Mouse (Mus musculus): Measurements from ENCODE around the gene Bdh1. TPM values are rescaled to one million over a fixed set of nuclear protein-coding genes. Genes with fewer than 3 reads are reported as not detected.
"Not testable (repeated sequence)": the region's sequence is repeated elsewhere in the genome, so short reads cannot be mapped to it uniquely, and the experiment has no call there.

Gene Bdh1
- 197 and 276 TPM in 2 replicates for polyA plus RNA-seq (2012; rRNA removed)

- peak; percentile 72 for DNase-seq
- TF ChIP-seq POLR2A (IDR thresholded peaks at IDR 0.05; ENCODE audit: low read depth, low read length), result no peak
- no peak for TF ChIP-seq CTCF (conservative IDR thresholded peaks at IDR 0.05; ENCODE audit: insufficient read depth, insufficient read length, low read depth, low read length)
- no peaks in the 10 kb centered on the region for H3K27me3 ChIP-seq (replicated peaks; ENCODE audit: control insufficient read depth, insufficient read depth, low read length)
- WGBS, result 56% methylated on average over 9 of the region's 9 CpGs
- no peak within 1 kb of the TSS for H3K4me3 ChIP-seq (ENCODE audit: insufficient read depth, low read depth, low read length)
- no peak within 1 kb of the TSS for H3K27ac ChIP-seq (ENCODE audit: insufficient read depth, low read depth, low read length)
- H3K4me1 ChIP-seq (ENCODE audit: control insufficient read depth, insufficient read depth, low read length), result no peaks in the 10 kb centered on the region
- H3K36me3 ChIP-seq (ENCODE audit: control insufficient read depth, insufficient read depth, low read length), result no peaks in the 10 kb centered on the region
Measured at GRCm38 (mm10) chr16:31422000-31422399, at the start of gene Bdh1. TSS of gene Bdh1 (plus strand) at chr16:31422280.

GRCm38 (mm10) chr16:31372316-31372715 lies 49.8 kb upstream of the Bdh1 start:
- not testable (repeated sequence) for DNase-seq; H3K4me3 ChIP-seq (ENCODE audit: insufficient read depth, low read depth, low read length); H3K27me3 ChIP-seq (replicated peaks; ENCODE audit: control insufficient read depth, insufficient read depth, low read length); H3K27ac ChIP-seq (ENCODE audit: insufficient read depth, low read depth, low read length); H3K4me1 ChIP-seq (ENCODE audit: control insufficient read depth, insufficient read depth, low read length); H3K36me3 ChIP-seq (ENCODE audit: control insufficient read depth, insufficient read depth, low read length)
- 93% methylated on average over 3 of the region's 3 CpGs for WGBS

- not testable (repeated sequence) for H3K36me3 ChIP-seq (ENCODE audit: control insufficient read depth, insufficient read depth, low read length); H3K4me3 ChIP-seq (ENCODE audit: insufficient read depth, low read depth, low read length); H3K27me3 ChIP-seq (replicated peaks; ENCODE audit: control insufficient read depth, insufficient read depth, low read length); H3K27ac ChIP-seq (ENCODE audit: insufficient read depth, low read depth, low read length); H3K4me1 ChIP-seq (ENCODE audit: control insufficient read depth, insufficient read depth, low read length); DNase-seq
- 77% methylated on average over 4 of the region's 4 CpGs for WGBS
Measured at GRCm38 (mm10) chr16:31375877-31376582, 46.0 kb upstream of the Bdh1 start.

- not testable (repeated sequence) for H3K27me3 ChIP-seq (replicated peaks; ENCODE audit: control insufficient read depth, insufficient read depth, low read length); H3K36me3 ChIP-seq (ENCODE audit: control insufficient read depth, insufficient read depth, low read length); H3K4me3 ChIP-seq (ENCODE audit: insufficient read depth, low read depth, low read length); H3K27ac ChIP-seq (ENCODE audit: insufficient read depth, low read depth, low read length); H3K4me1 ChIP-seq (ENCODE audit: control insufficient read depth, insufficient read depth, low read length)
- WGBS, result 53% methylated on average over 3 of the region's 3 CpGs
- peak; percentile 54 for DNase-seq
Measured at GRCm38 (mm10) chr16:31388269-31388668, 33.8 kb upstream of the Bdh1 start.

GRCm38 (mm10) chr16:31399231-31399630 lies 22.8 kb upstream of the Bdh1 start:
- peak; percentile 43 for DNase-seq
- H3K4me3 ChIP-seq (ENCODE audit: insufficient read depth, low read depth, low read length), result no peak overlapping the region
- no peak overlapping the region for H3K27ac ChIP-seq (ENCODE audit: insufficient read depth, low read depth, low read length)
- 72% methylated on average over 2 of the region's 2 CpGs for WGBS
- H3K36me3 ChIP-seq (ENCODE audit: control insufficient read depth, insufficient read depth, low read length), result no peaks in the 10 kb centered on the region
- no peak for TF ChIP-seq POLR2A (IDR thresholded peaks at IDR 0.05; ENCODE audit: low read depth, low read length)
- no peak for TF ChIP-seq CTCF (conservative IDR thresholded peaks at IDR 0.05; ENCODE audit: insufficient read depth, insufficient read length, low read depth, low read length)
- H3K4me1 ChIP-seq (ENCODE audit: control insufficient read depth, insufficient read depth, low read length), result no peaks in the 10 kb centered on the region
- H3K27me3 ChIP-seq (replicated peaks; ENCODE audit: control insufficient read depth, insufficient read depth, low read length), result no peaks in the 10 kb centered on the region

- Histone ChIP-seq H3K36me3 (ENCODE audit: control insufficient read depth, insufficient read depth, low read length) (no peaks in the 10 kb centered on the region), H3K4me3 (ENCODE audit: insufficient read depth, low read depth, low read length) (no peak overlapping the region), H3K4me1 (ENCODE audit: control insufficient read depth, insufficient read depth, low read length) (no peaks in the 10 kb centered on the region), H3K27me3 (replicated peaks; ENCODE audit: control insufficient read depth, insufficient read depth, low read length) (no peaks in the 10 kb centered on the region), H3K27ac (ENCODE audit: insufficient read depth, low read depth, low read length) (no peak overlapping the region)
- DNase-seq, result no peak
- TF ChIP-seq POLR2A (IDR thresholded peaks at IDR 0.05; ENCODE audit: low read depth, low read length), result no peak
- no peak for TF ChIP-seq CTCF (conservative IDR thresholded peaks at IDR 0.05; ENCODE audit: insufficient read depth, insufficient read length, low read depth, low read length)
- 91% methylated on average over 11 of the region's 11 CpGs for WGBS
Measured at GRCm38 (mm10) chr16:31400908-31401692, 21.0 kb upstream of the Bdh1 start.

- H3K27me3 ChIP-seq (replicated peaks; ENCODE audit: control insufficient read depth, insufficient read depth, low read length), result no peaks in the 10 kb centered on the region
- no peak overlapping the region for H3K4me3 ChIP-seq (ENCODE audit: insufficient read depth, low read depth, low read length)
- no peak overlapping the region for H3K27ac ChIP-seq (ENCODE audit: insufficient read depth, low read depth, low read length)
- DNase-seq, result no peak
- no peaks in the 10 kb centered on the region for H3K4me1 ChIP-seq (ENCODE audit: control insufficient read depth, insufficient read depth, low read length)
- H3K36me3 ChIP-seq (ENCODE audit: control insufficient read depth, insufficient read depth, low read length), result no peaks in the 10 kb centered on the region
- 27% methylated on average over 8 of the region's 8 CpGs for WGBS
- no peak for TF ChIP-seq CTCF (conservative IDR thresholded peaks at IDR 0.05; ENCODE audit: insufficient read depth, insufficient read length, low read depth, low read length)
- no peak for TF ChIP-seq POLR2A (IDR thresholded peaks at IDR 0.05; ENCODE audit: low read depth, low read length)
Measured at GRCm38 (mm10) chr16:31402096-31402495, 20.0 kb upstream of the Bdh1 start.

All from kidney, adult 2 months (tissue).